Mouse (Mus musculus) cerebellum, postnatal 4 days (tissue): ENCODE measurements around the gene Nxt1.

ENCODE experiments used
- DNase-seq, 2 experiments: peaks; one replicate each; pipeline ENCODE4 v3.0.0; 2022; ENCODE audit warnings: low spot score in 2 of 2, mixed read lengths in 1 of 2

Gene Nxt1

DNA sequence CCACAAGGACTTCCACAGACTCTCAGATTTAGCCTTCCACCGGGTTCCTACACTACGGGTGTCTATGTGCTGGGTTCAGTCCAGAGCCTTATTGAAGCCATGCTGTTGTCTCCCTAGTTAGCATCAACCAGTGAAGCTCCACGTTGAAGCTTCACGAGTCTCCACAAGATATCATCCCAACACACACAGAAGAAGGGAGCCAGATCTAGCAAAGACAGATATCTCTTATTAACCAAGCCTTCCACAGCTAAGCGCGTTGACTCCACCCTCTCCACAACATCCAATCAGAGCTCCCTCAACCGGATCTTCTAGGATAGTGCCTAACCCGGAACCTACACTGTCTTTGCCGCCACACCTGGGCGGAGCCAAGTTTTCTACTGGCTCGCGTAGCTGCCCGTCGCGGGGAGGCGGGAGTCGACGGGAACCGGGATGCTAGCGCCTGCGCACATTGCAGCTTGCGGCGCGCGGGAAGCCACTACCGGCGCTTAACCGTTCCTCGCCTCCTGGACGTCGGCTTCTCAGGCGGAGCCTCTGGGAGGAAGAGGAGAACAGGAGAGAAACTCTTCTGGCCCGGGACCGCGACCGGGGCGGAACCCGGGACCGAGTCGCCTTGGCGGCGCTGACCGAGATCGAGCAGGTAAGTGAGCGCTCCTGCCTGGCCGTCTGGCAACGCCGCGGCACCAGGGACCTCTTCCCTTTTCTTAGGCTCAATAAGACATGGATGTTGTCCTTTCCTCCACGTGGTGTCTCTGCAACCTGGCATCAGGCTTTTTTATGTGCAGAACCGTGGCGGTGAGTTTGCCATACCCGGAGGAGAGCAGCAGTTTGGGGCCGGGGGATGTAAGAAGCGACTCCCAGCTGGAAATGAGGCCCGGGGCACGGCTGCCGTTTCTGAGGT, at the start of gene Nxt1:
Nxt1 (plus strand) TSS at position 403 of the 898 bp plus-strand sequence.
- DNase-seq: peak; percentile 99 to 100

DNA sequence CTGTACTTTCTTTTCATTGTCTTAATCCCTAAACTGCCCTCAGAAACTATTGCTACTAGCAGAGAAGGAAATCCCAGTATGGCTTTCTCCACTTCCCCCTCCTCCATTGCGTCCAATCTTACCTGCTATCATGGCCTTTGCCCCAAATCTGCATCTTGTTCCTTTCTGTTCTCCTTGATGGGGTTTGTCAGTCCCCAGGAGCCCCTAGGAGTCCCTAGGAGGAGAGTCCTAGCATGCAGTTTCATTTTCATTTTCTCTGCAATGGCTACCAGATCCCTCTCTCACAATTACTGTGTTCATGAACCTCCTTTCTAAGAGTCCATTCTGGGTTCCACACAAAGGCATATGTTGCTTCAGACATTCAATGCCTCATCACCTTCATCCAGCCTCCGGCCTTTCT, 49.3 kb upstream of the Nxt1 start:
- DNase-seq: no peak

GRCm38 (mm10) chr2:148624484-148624883, 47.9 kb upstream of the Nxt1 start:
- no peak for DNase-seq

DNA sequence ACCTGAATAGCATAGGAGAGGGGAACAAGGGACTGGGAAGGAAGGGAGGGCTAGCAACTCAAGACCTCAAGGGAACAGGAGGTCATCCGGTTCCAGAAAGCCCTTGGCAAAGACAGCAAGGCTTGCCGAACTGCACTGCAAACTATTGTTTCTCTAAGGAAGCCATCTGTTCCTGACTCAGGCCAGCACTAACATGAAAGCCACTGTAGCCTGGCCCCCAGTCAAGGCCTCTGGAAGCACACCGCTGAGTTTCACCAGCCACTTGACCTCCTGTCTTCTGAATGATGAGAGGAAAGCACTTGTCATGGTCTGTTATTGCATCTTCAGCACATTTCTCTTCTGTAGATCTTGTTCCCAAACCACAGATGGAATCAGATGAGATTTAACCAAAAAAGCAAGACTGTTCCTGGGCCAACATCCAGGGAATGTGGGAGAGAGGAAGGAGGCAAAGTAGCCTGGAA, 45.4 kb upstream of the Nxt1 start:
- DNase-seq: no peak

DNA sequence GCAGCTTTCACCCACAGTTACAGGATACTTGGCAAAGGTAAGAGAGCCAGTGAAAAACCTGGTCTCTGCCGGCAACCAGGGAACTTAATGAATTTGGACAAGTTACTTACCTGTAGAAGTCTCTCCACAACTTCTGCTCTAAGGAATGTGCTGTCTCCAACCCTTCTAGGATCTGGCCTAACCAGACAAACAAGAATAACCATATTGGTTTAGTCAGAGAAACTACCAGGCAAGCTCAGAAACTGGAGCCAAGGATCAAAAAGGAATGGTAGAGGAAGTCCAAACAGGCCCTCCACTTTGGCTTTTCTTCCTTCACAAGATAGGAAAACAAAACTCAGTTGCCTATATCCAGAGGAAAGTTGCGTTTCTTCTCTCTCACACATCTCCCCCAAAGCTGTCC, 41.4 kb upstream of the Nxt1 start:
- DNase-seq: no peak

- no peak for DNase-seq
Measured at GRCm38 (mm10) chr2:148631602-148632001, 40.8 kb upstream of the Nxt1 start.

- DNase-seq: no peak
Measured at GRCm38 (mm10) chr2:148634466-148634865, 37.9 kb upstream of the Nxt1 start.

DNA sequence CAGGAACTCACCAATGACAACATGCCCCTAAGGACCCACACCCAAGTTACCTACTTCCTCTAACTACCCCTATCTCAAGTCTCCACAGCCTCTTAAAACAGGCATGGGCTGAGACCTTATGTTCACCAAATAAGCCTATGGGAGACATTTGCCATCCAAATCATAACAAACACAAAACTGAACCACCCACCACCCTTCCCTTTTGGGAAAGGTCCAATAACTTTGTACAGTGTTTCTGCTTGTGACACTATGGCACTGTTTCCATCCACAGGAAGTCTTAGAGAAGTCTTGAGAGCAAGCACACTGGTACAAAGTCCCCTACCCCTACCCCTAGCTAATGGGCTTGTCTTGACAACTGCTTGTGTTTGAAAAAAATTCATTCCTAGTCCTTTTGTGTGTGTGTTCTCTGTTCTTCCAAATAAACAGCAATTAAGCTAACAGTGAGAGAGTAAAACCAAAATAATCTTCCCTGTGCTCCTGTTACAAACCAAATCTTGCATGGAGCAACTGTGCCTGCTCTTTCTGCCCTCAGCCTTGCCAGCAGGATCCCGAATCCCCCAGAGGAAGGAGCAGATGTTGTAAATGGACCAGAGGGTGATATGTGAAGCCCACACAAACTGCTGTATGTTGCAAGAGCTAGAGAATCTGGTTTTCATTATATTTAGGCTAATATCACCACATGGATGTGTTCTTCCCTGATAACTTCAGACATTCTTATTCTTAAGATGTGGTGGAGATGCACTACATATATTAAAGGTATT, 29.6 kb upstream of the Nxt1 start:
- DNase-seq: no peak

- DNase-seq: no peak
Measured at GRCm38 (mm10) chr2:148644421-148645000, 27.9 kb upstream of the Nxt1 start.

GRCm38 (mm10) chr2:148650587-148651357, 21.6 kb upstream of the Nxt1 start:
- no peak for DNase-seq

DNA sequence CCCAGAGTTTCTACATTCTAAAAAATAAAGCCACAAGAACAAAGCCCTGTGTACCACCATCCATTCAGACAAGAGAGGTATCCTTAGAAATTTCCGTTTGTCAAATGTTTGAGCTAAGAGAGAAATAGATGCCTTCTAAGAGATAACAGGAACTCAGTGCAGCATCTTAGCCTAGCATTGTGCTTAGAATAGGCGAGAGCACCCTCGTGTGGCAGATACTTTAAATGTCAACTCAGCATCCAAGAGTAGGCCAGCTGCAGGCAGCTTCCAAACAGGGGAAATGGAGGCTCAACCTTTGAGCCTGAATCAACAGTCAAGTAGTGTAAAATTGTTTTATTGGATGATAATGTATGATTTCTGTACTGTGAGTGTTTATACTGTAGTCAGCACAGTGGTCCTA, 17.4 kb upstream of the Nxt1 start:
- DNase-seq: peak; percentile 45 to 59

DNA sequence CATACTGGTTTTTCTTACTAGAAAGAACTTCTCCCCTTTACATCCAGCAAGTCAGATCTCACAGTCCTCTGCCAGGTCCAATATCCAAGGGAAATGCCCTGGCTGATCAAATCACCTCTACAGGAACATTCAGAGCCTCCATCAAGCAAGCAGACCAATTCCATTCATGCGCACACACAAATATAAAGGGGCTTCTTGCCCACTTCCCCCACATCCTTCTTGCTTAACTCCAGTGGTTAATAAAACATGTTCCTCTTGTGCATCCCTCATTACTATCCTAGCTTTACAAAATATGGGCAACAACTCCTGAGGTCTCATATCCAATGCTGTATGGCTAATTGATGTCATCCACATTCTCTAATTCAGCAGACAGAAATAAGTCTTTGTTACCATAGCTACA, 8.9 kb upstream of the Nxt1 start:
- DNase-seq: no peak

DNA sequence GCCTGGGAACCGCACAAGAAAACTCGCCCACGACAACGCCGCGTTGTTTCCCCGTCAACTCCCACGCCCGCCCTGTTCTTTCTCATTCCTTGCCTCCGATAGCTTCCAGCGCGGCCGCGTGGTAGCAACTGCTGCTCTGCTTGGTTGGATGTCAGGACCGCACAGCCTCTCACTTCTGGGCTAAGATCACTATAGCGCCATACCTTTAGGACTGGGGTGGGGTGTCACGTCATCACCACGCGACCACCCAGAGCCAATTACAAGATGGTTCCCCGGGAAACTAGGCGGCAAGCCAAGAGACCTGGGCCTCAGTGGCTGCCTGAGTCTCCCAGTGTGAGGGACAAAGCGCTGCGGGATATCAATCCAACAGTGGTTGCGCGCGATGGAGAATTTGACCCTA, 5.4 kb downstream of the Nxt1 start:
- peak; percentile 70 to 83 for DNase-seq

- peak in 1 of 2 experiments; percentile 19 for DNase-seq
Measured at GRCm38 (mm10) chr2:148679346-148679745, 6.9 kb downstream of the Nxt1 start.

DNA sequence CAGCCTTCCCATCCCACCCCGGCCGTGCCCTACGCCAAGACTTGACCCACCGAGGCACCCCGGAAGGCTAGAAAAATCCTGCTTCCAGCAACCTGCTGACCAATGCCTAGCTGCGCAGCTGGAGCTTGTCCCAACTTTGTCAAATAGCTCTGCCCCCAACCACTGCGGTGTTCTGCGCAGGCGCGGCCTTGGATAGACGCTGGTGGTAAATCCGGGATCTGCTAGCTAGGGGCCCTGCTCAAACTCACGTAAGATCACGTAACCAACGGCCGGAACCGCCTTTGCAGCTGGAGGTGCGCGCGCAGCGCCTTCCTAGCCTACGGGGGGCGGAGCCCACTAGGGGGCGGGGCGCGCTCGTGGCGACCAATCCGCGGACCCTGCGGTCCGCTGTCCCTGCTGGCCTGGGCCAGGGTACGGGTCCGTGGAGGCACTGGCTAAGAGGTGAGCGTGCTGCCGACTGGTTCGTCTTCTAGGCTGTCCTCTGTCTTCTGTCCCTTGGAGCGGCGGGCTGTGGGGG, 8.4 kb downstream of the Nxt1 start, which contains the start of gene Gzf1:
Gzf1 (plus strand) TSS at position 249 of the 517 bp plus-strand sequence.
- DNase-seq: peak; percentile 99 to 100

GRCm38 (mm10) chr2:148681461-148681891, 9.1 kb downstream of the Nxt1 start:
- peak in 1 of 2 experiments; percentile 62 for DNase-seq

- no peak for DNase-seq
Measured at GRCm38 (mm10) chr2:148683031-148683430, 10.6 kb downstream of the Nxt1 start.

DNA sequence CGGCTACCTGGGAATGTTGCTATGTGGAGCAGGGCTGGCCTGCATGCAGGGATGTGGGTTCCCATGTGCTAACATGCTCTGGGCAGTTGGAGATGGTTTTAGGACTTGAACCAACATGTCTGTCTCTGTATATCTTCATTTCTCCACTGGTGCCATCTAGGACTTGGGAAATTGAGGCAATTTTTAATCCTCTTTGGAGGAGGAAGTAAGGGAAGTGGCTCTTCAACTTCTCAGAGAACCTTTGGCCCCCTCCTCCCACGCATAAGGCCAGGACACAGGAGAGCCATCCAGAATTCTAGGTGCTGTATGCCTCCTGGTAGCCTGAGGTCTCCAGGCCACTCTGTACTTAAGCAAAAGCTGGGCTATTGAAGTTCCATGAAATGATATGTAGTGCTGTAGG, 12.6 kb downstream of the Nxt1 start:
- no peak for DNase-seq

- DNase-seq: no peak
Measured at GRCm38 (mm10) chr2:148685709-148686108, 13.3 kb downstream of the Nxt1 start.

GRCm38 (mm10) chr2:148686862-148687261, 14.5 kb downstream of the Nxt1 start:
- no peak for DNase-seq

GRCm38 (mm10) chr2:148687971-148688370, 15.6 kb downstream of the Nxt1 start:
- DNase-seq: no peak
